Mouse (Mus musculus) bone marrow, adult 2 months (tissue): ENCODE data around the gene Aebp1. TPM values are rescaled to one million over a fixed set of nuclear protein-coding genes. Genes with fewer than 3 reads are reported as not detected.
A peak's percentile ranks its signal among the peaks of the same experiment; 100 is the strongest.

ENCODE experiments used
- H3K27ac ChIP-seq: fragments of 200-500 bp; 2 replicates; pipeline ENCODE4 v1.5.1; 2012; ENCODE audit warnings: low read depth, mild to moderate bottlenecking, control low read depth, inconsistent platforms, low read length; ENCODE audit not compliant: control insufficient read depth, poor library complexity, insufficient read depth
- H3K4me1 ChIP-seq: fragments of 200-500 bp; 2 replicates; pipeline ENCODE4 v1.6.1; 2011; ENCODE audit warnings: low read length; ENCODE audit not compliant: control insufficient read depth, insufficient read depth
- H3K4me3 ChIP-seq: fragments of 200-500 bp; replicated peaks from 2 replicates; pipeline ENCODE3; 2011; ENCODE audit warnings: mild to moderate bottlenecking, low read depth, low read length, control low read depth; ENCODE audit not compliant: control insufficient read depth
- CTCF ChIP-seq: fragments of 200-500 bp; IDR thresholded peaks from 2 replicates; pipeline ENCODE4 v1.5.1; 2011; ENCODE audit warnings: low read length, control low read depth; ENCODE audit not compliant: control insufficient read depth, insufficient read depth
- POLR2A ChIP-seq: fragments of 200-500 bp; IDR thresholded peaks from 2 replicates; pipeline ENCODE4 v1.6.1; 2011; ENCODE audit warnings: low read depth, mild to moderate bottlenecking, control low read depth, low read length, borderline replicate concordance; ENCODE audit not compliant: control insufficient read depth
- WGBS: fragments of 180-500 bp; shearing (Covaris S2); methylation state at CpG from one replicate; pipeline ENCODE4 v1.1.7; 2018; 5-methylcytosine and 5-hydroxymethylcytosine counted together
- polyA plus RNA-seq: library from polyadenylated mRNA; stranded (reverse); fragments of >200 nt; gene quantifications from 2 replicates; pipeline ENCODE4 v1.2.4, GENCODE M21; 2011; ENCODE audit warnings: low replicate concordance; ENCODE audit not compliant: missing spikeins, insufficient read depth, insufficient read length

Aebp1 gene
- polyA plus RNA-seq, 1 experiment: 2.3 TPM

DNA sequence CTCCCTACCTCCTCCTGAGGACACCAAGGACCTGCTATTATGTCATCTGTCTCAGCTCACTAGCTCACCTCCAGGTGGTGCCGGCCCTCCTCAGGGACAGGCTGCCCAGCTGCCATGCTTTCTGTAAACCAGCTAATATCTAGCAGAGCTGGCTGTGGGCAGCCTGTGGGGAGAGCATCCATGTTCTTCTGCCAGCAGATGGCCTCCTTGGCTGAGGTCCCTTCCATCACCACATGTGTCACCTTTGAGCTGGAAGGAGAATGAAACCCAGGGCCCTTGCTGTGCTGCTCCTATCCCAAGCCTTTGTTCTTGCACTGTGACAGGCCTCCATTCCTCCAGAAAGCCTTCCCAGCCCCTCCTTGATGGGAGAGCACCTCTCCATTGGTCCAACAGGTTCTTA is 25.6 kb upstream of the Aebp1 start:
- H3K4me3 ChIP-seq: no peak overlapping the region
- H3K27ac ChIP-seq: peak overlapping the region; percentile 64
- 48% methylated on average over 1 of the region's 1 CpGs for WGBS
- TF ChIP-seq POLR2A (no peak), CTCF (no peak)
- H3K4me1 ChIP-seq: peaks cover 5% of the 10 kb centered on the region

DNA sequence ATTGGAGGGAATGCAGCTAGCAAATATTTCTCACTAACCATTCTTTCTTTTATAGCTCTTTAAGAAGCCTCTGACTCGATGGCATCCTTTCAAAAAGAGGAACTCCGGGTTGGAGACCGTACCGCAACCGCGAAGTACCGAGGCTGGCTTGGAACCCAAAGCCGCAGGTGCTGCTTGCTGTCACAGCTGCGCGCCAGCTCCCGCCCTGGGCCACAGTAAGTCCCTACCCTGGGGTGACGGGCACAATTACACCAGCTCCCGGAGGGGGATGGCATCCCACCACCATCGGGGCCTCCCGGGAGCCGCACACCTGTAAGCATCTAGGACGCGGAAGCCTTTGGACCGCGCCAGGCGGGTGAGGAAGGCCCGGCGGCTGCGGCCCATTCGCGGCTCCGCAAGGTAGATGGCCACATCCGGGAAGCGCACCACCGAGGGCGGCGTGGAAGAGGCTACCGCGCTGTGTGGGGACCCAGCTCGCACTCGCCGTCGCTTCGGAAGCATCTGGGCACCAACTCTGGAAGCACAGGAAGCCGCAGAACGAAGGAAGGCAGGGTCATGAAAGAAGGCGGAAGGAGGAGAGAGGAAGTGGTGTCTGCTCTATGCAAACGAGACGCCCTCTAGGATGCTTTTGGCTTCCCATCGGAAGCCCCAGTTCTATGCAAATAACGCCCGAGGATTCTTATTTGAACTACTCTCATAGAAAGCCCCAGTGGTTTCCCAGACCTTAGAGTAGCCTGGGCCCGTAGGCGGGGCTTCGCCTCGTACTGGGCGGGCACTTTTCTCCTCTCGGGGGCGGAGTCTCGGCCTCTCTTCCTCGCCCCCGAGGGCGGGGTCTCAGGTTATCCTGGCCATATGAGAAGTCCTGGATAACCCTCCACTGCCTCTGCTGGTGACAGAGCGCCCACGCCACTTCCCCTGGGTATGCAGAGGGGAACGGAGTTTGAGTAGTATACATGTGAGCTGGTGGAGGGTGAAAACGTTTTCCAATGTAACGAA is 24.2 kb upstream of the Aebp1 start, which contains the start of gene Polm:
Polm (minus strand) TSS at position 766 of the 996 bp plus-strand sequence.
- WGBS: under 1% methylated on average over 63 of the region's 63 CpGs
- peaks cover 5% of the 10 kb centered on the region for H3K4me1 ChIP-seq
- peak within 1 kb of the TSS; percentile 97 for H3K27ac ChIP-seq
- H3K4me3 ChIP-seq: peak within 1 kb of the TSS; percentile 96
- TF ChIP-seq POLR2A (peak; percentile 65; the same call in 1 of the 2 replicates), CTCF (peak; percentile 66)

DNA sequence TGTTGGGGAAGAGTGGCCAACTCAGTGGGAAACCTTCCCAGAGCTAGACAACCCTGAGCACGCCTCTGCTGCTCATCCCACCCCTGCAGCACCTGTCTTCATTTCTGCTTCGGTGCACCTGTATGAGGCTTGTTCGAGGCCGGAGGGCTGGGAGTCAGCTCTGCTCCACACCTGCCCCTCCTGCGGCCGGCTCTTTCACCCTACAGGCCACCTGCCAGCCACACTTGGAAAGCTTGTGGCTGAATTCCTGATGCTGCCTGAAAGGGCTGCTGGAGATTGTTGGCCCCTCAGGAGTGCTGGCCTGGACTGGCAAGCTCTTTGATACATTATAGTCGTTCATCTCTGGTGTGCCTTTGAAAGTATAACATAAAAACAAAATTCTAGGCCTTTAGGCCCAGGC is 21.4 kb upstream of the Aebp1 start:
- TF ChIP-seq CTCF (no peak), POLR2A (no peak)
- Histone ChIP-seq H3K4me1 (peaks cover 2% of the 10 kb centered on the region; the same call in 1 of the 2 replicates), H3K27ac (no peak overlapping the region), H3K4me3 (no peak overlapping the region)
- 93% methylated on average over 7 of the region's 7 CpGs for WGBS

DNA sequence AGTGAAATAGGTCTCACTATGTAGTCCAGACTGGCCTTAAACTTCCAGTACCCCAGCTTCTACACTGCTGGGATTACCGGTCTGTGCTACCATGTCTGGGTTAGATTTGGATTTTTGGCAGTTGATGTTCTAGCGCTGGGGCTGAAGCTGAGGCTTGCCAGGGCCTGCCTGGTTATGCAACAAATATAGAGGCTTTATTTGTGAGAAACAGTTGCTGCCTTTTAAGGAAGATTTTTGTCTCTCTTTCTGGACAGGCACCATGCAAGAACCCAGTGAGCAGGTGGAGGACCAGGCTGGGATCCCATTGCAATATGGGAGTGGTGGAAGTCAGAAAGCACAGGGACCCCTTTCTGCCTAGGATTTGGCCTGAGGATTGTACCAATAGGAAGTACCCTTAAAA is 20.0 kb upstream of the Aebp1 start:
- no peak overlapping the region for H3K27ac ChIP-seq
- H3K4me1 ChIP-seq: no peaks in the 10 kb centered on the region; the same call in none of the 2 replicates
- no peak overlapping the region for H3K4me3 ChIP-seq
- TF ChIP-seq CTCF (no peak), POLR2A (no peak)
- WGBS: 92% methylated on average over 2 of the region's 2 CpGs

DNA sequence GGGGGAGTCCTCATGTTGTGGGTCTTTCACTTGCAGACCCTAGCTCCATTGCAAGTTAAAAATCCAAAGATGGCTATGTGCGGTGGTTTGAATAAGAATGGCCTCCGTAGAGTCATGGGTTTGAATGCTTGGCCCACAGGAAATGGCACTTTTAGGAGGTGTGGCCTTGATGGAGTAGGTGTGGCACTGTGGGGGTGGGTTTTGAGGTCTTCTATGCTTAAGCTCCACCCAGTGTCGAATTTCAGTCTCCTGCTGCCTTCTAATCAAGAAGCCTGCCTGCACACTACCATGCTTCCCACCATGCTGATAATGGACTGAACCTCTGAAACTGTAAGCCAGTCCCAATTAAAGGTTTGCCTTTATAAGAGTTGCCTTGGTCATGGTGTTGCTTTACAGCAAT is 18.6 kb upstream of the Aebp1 start:
- no peak overlapping the region for H3K27ac ChIP-seq
- WGBS: 78% methylated on average over 3 of the region's 3 CpGs

DNA sequence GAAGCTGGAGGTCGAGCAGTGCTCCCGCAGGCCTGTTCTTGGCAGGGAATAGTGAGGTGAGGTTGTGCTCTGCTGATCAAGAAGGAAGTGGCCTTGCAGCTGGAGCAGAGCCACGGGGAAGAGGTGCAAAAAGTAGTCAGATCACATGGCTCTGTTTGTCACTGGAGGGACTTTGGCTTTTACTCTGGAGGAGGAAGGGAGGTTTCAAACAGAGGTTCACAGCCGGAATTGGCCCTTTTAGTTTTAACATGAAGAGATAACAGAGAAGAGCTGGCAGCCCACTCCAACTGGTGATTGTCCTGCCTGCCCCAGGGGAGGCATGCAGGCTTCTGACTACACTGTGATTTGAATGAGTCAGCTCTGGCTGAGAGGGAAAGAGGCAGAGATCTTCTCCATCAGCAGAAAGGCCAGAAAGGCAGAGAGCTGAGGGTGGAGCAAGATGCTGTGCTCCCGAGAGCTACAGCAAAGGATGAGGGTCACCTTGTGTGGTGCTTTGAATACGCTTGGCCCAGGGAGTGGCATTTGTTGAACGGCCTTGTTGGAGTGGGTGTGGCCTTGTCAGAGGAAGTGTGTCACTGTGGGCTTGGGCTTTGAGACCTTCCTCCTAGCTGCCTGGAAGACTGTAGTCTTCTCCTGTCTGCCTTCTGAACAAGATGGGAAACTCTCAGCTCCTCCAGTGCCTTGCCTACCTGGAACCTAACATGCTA is 15.0 kb upstream of the Aebp1 start:
- Histone ChIP-seq H3K27ac (no peak overlapping the region), H3K4me3 (no peak overlapping the region), H3K4me1 (no peaks in the 10 kb centered on the region; the same call in 1 of the 2 replicates)
- no peak for TF ChIP-seq POLR2A
- TF ChIP-seq CTCF: no peak
- WGBS: 47% methylated on average over 7 of the region's 7 CpGs

More for the DNA sequence above, 18.6 kb upstream of the Aebp1 start:
- no peak overlapping the region for H3K4me3 ChIP-seq
- no peaks in the 10 kb centered on the region; the same call in 1 of the 2 replicates for H3K4me1 ChIP-seq
- no peak for TF ChIP-seq CTCF
- no peak for TF ChIP-seq POLR2A

DNA sequence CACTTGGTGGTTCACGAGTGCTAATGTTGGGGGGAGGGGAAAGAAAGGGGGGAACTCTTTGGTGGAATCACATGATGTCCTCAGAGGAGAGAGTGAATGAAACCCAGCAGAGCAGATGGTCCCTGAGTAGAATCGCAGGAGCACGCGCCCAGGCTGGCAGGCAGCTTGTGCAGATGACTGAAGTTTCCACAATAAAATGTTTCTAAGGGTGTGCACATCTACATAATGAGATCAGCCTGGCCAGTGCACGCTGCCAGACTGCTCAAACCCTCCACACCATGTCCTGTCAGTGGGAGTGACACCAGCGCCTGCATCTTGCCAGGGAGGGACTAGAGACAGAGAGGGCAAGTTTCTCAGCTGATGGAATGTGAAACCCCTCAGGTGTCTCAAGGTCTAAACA is 13.0 kb upstream of the Aebp1 start:
- H3K4me1 ChIP-seq: no peaks in the 10 kb centered on the region; the same call in 1 of the 2 replicates
- H3K27ac ChIP-seq: no peak overlapping the region
- WGBS: 77% methylated on average over 6 of the region's 6 CpGs
- H3K4me3 ChIP-seq: no peak overlapping the region
- TF ChIP-seq CTCF (no peak), POLR2A (no peak)

DNA sequence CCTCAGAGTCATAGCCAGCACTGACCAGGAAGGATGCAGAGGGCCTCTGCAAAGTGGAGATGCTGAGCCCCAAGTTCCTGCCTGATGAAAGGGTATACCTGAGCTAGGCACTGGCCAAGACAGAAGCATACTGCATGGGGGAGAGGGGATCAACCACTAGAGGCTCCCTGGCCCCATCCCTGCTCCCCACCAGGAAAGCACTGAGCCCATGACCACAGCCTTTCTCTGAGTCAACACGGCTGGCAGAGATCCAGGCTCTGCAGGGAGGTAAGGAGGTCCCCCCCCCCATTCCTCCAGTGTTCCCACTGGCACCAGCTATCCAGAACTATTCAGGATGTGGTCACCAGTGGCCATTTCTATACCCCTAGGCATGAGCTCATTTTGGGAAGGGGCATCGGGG is 12.4 kb upstream of the Aebp1 start:
- TF ChIP-seq CTCF: no peak
- TF ChIP-seq POLR2A: no peak
- Histone ChIP-seq H3K4me1 (no peaks in the 10 kb centered on the region; the same call in 1 of the 2 replicates), H3K4me3 (no peak overlapping the region), H3K27ac (no peak overlapping the region)
- WGBS: 50% methylated on average over 2 of the region's 2 CpGs
